Mouse (Mus musculus) ES-Bruce4 (cell line): ENCODE measurements around the gene Kcnq4. TPM values are rescaled to one million over a fixed set of nuclear protein-coding genes. Genes with fewer than 3 reads are reported as not detected.
A peak's percentile ranks its signal among the peaks of the same experiment; 100 is the strongest.

Source experiments
- H3K27ac ChIP-seq: 2 replicates; pipeline ENCODE4 v1.5.1; 2012; ENCODE audit warnings: low read length, inconsistent platforms; ENCODE audit not compliant: insufficient read depth
- H3K27me3 ChIP-seq: 2 replicates; pipeline ENCODE4 v1.6.1; 2012; ENCODE audit warnings: mild to moderate bottlenecking, low read length, inconsistent platforms; ENCODE audit not compliant: control insufficient read depth, poor library complexity, insufficient read depth, severe bottlenecking
- H3K36me3 ChIP-seq: 2 replicates; pipeline ENCODE4 v1.6.1; 2012; ENCODE audit warnings: inconsistent platforms, mild to moderate bottlenecking, low read length, moderate library complexity; ENCODE audit not compliant: control insufficient read depth, poor library complexity, insufficient read depth, severe bottlenecking
- H3K4me1 ChIP-seq: one replicate; pipeline ENCODE4 v1.8.1; 2011; ENCODE audit warnings: low read length; ENCODE audit not compliant: control insufficient read depth, insufficient read depth
- H3K4me3 ChIP-seq: 2 replicates; pipeline ENCODE4 v1.5.1; 2011; ENCODE audit warnings: low read depth, mild to moderate bottlenecking, low read length
- H3K9ac ChIP-seq: 2 replicates; pipeline ENCODE4 v1.6.1; 2012; ENCODE audit warnings: low read depth, mild to moderate bottlenecking, inconsistent platforms; ENCODE audit not compliant: poor library complexity, severe bottlenecking
- H3K9me3 ChIP-seq: replicated peaks from 2 replicates; pipeline ENCODE4 v1.6.1; 2012; ENCODE audit warnings: mild to moderate bottlenecking, low read length, inconsistent platforms; ENCODE audit not compliant: control insufficient read depth, poor library complexity, insufficient read depth, severe bottlenecking
- CTCF ChIP-seq: IDR thresholded peaks from one replicate; pipeline ENCODE4 v1.8.1; 2011; ENCODE audit warnings: low read depth, low read length
- EP300 ChIP-seq: IDR thresholded peaks from 2 replicates; pipeline ENCODE4 v1.6.1; 2011; ENCODE audit warnings: low read depth, low read length; ENCODE audit not compliant: insufficient read depth
- POLR2A ChIP-seq: IDR thresholded peaks from one replicate; pipeline ENCODE4 v1.8.1; 2011; ENCODE audit warnings: low read length; ENCODE audit not compliant: insufficient read depth
- polyA plus RNA-seq: library from polyadenylated mRNA; stranded (reverse); fragments of >200 nt; gene quantifications from 2 replicates; pipeline ENCODE4 v1.2.4, GENCODE M21; 2011; ENCODE audit warnings: low read depth; ENCODE audit not compliant: missing spikeins, insufficient read depth, insufficient read length

The Kcnq4 gene
- polyA plus RNA-seq, 1 experiment: 3.2 TPM

DNA sequence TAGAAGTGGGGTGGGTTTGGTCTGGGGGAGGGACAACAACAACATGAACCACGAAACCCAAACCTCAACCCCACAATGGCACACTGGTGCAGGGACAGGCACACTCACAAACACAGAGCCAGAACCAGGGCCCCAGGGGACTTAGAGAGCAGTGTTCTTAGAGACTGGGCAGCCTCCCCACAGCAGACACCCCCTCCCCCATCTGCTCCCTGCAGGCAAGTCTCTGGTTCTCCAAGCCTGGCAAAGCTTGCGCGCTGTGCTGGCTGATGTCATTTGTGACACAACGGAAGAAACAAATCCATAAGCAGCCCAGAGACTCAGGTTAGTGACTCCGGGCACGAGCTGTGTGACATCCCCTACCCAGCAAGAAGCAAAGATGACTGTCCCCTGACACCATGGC lies 7.1 kb downstream of the Kcnq4 start:
- Histone ChIP-seq H3K9ac (no peak overlapping the region), H3K36me3 (no peaks in the 10 kb centered on the region), H3K27me3 (no peaks in the 10 kb centered on the region), H3K4me3 (no peak overlapping the region), H3K4me1 (no peaks in the 10 kb centered on the region), H3K27ac (no peak overlapping the region), H3K9me3 (no peaks in the 10 kb centered on the region)
- no peak for TF ChIP-seq EP300
- TF ChIP-seq CTCF: no peak
- TF ChIP-seq POLR2A: no peak

DNA sequence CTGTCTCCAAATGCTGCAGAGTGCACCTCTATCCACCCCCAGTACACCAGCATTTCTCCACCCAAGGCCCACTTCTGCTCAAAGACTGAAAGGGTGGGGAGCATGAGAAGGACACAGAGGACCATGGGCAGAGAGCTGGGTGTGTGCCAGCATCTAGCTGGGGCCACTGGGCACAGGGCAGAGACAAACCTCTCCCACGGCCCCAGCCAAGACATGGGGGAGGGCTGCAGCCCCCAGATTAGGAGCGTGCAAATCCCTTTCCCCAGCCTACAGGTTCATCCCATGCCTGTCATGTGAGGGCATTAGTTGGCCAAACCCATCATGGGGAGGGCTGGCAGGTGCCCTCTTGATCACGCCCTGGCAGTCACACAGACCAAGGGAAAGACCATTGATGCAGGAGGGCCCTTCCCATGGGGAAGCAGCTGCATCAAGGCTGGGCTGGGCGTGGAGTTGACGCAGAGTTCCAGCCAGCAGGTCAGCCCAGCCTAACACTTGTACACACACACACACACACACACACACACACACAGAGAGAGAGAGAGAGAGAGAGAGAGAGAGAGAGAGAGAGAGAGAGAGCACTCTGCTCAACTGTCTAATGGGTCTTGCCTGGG lies 14.3 kb downstream of the Kcnq4 start:
- H3K9me3 ChIP-seq: no peaks in the 10 kb centered on the region
- no peaks in the 10 kb centered on the region for H3K27me3 ChIP-seq
- H3K27ac ChIP-seq: no peak overlapping the region
- no peaks in the 10 kb centered on the region for H3K4me1 ChIP-seq
- TF ChIP-seq CTCF: no peak
- TF ChIP-seq POLR2A: no peak
- TF ChIP-seq EP300: no peak
- no peak overlapping the region for H3K9ac ChIP-seq
- no peaks in the 10 kb centered on the region for H3K36me3 ChIP-seq
- H3K4me3 ChIP-seq: no peak overlapping the region

DNA sequence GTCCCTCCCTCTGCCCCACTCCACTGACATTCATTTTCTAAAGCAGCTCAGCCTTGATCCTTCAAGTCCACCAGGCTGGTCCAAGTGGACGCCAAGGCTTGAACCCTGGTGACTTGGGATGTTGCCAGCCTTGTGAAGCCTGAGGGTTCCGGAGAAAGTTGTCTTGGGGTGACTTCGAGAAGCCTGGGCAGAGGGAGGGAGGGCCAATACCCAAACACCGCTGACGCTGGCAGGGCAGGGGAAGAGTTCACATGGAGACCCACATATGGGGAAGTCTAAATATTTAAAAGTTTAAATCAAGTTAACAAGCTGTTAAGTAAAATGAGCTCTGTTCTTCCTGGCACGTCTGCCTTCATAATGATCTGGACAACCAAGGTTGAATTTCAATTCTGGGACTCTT lies 15.7 kb downstream of the Kcnq4 start:
- Histone ChIP-seq H3K27ac (no peak overlapping the region), H3K9ac (no peak overlapping the region), H3K4me3 (no peak overlapping the region), H3K27me3 (no peaks in the 10 kb centered on the region), H3K36me3 (no peaks in the 10 kb centered on the region), H3K4me1 (no peaks in the 10 kb centered on the region), H3K9me3 (no peaks in the 10 kb centered on the region)
- TF ChIP-seq EP300: no peak
- TF ChIP-seq CTCF: no peak
- TF ChIP-seq POLR2A: no peak

DNA sequence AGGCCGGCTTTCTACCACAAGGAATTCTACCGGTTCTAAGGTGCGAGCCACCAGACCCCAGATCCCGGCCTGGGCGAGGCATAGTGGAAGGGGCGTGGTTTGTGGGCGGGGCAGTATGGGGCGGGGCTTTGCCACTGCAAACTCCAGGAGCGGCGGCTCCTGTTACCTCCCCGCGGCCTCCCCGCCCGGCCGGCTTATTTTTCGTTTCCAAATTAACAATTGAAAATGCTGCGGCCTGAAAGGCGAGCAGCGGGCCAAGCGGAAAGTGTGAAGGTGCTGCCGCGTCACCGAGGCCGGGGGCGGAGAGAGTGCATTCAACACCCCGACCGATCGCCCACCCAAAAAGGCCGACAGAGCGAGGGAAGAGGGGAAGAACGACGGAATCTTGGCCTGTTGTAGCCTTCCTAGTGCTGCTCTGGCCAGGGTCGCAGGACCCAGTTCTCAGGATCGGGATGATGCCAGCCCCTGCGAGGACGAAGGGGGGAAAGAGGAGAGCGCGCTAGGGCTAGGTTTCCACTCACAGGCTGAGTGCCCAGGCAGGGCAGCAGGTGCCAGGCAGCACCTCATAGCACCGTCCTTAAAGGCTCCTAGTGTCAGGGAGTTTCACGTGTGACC lies 17.3 kb downstream of the Kcnq4 start:
- TF ChIP-seq EP300: no peak
- TF ChIP-seq CTCF: no peak
- no peak for TF ChIP-seq POLR2A

DNA sequence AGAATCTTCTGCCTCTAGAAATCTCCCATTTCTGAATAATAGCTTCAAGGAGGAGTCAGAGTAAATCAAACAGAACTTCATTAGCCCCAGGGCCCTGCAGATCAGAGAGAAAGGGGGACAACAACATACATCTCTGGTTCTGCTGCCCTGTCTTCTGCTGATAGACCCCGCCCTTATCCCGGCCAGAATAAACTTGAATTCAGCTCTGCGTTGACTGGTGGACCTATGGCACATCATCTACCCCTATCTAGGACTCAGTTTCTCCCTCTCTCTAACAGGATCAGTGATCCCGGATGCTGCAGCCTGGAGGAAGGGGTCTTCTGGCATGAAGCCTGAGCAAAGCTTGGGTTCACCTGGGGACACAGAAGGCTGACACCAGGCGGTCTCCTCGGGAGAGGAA lies 17.8 kb downstream of the Kcnq4 start:
- TF ChIP-seq EP300 (no peak), POLR2A (no peak), CTCF (no peak)
- Histone ChIP-seq H3K4me3 (no peak overlapping the region), H3K36me3 (no peaks in the 10 kb centered on the region), H3K9ac (no peak overlapping the region; the same call in 1 of the 2 replicates), H3K9me3 (no peaks in the 10 kb centered on the region), H3K27me3 (no peaks in the 10 kb centered on the region), H3K4me1 (no peaks in the 10 kb centered on the region), H3K27ac (no peak overlapping the region)

More for the DNA sequence above, 17.3 kb downstream of the Kcnq4 start:
- Histone ChIP-seq H3K27ac (no peak overlapping the region), H3K9me3 (no peaks in the 10 kb centered on the region), H3K4me1 (no peaks in the 10 kb centered on the region), H3K4me3 (peak overlapping the region; percentile 49), H3K27me3 (no peaks in the 10 kb centered on the region), H3K36me3 (no peaks in the 10 kb centered on the region), H3K9ac (no peak overlapping the region; the same call in 1 of the 2 replicates)

DNA sequence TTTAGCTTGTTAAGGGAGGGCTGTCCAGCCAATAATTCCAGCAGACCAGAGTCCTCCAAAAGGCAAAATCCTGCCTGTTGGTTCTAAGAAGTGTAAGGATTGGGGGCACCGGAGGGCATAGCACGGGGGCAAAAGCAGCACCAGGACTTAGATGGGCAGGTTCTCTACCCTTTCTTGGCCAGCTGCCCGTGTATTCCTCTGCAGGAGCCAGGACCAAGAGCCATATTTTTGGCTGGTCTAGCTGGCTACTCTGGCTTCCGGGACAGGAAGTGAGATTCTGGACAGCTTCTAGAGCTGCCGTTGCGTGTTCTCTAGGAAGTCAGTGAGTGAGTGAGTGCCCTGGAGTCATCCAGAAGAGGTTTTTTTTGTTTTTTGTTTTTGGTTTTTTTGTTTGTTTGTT lies 18.3 kb downstream of the Kcnq4 start:
- Histone ChIP-seq H3K4me1 (no peaks in the 10 kb centered on the region), H3K27me3 (no peaks in the 10 kb centered on the region), H3K9ac (no peak overlapping the region)

More for the DNA sequence above, 18.3 kb downstream of the Kcnq4 start:
- no peak overlapping the region for H3K4me3 ChIP-seq
- H3K36me3 ChIP-seq: no peaks in the 10 kb centered on the region
- H3K27ac ChIP-seq: no peak overlapping the region
- H3K9me3 ChIP-seq: no peaks in the 10 kb centered on the region
- no peak for TF ChIP-seq CTCF
- TF ChIP-seq EP300: no peak
- no peak for TF ChIP-seq POLR2A
